Mouse (Mus musculus) liver, postnatal 0 days (tissue): ENCODE results near the gene Nyap1.

ENCODE experiments used
- CTCF ChIP-seq: sonication (generic); IDR thresholded peaks from 2 replicates; pipeline ENCODE4 v1.5.1; 2016; ENCODE audit warnings: antibody characterized with exemption, low read depth
- EP300 ChIP-seq: IDR thresholded peaks from 2 replicates; pipeline ENCODE4 v1.6.1; 2016; ENCODE audit warnings: antibody characterized with exemption, low read depth, mild to moderate bottlenecking

DNA sequence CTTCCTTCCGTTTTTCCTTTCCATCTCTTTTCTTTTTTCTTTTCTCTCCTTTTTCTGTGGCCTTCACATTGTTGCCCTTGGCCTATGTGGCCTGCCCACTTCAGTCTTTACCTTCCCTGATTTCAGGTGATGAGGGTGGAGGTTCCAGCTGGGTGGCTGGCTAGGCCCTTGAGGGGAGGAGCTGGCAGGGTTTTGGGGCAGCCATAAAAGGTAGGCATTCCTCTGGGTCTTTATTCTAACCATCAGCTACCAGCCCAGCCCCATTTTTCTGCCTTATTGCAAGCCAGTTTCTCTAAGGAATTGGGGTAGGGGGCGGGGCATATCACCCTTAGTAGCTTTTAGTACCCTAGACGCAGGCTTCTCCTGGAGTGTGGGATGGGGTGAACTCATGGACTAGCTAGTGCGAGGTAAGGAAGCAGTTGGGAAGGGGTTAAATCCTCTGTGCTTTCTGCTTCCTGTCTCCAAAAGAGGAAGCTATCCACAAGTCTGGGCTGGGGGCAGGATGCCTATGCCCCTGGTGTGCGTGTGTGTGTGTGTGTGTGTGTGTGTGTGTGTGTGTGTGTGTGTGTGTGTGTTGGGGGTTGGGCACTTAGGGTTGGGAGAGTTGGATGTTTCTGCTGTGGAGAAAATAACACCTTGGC is 6.8 kb upstream of the Nyap1 start:
- no peak for TF ChIP-seq CTCF
- TF ChIP-seq EP300 = no peak
